Mouse (Mus musculus) ES-E14 (cell line): ENCODE data around the gene Astn2. TPM values are rescaled to one million over a fixed set of nuclear protein-coding genes. Genes with fewer than 3 reads are reported as not detected.

Source experiments
- DNase-seq: peaks from one replicate; pipeline ENCODE4 v3.0.0-alpha.2; 2013; ENCODE audit warnings: low read depth, low spot score
- H3K27ac ChIP-seq: 2 replicates; pipeline ENCODE4 v1.5.1; 2012; ENCODE audit warnings: low read depth, mild to moderate bottlenecking, low read length, moderate library complexity, mixed read lengths; ENCODE audit not compliant: poor library complexity, insufficient read depth, severe bottlenecking
- H3K36me3 ChIP-seq: 2 replicates; pipeline ENCODE4 v1.6.1; 2012; ENCODE audit warnings: mild to moderate bottlenecking, low read length, moderate library complexity, mixed read lengths; ENCODE audit not compliant: control insufficient read depth, poor library complexity, insufficient read depth, severe bottlenecking
- H3K4me1 ChIP-seq, 2 experiments: fragments of 150-350 bp in 1 of 2; sonication (generic) in 1 of 2; 2 replicates each; pipeline ENCODE4 v1.6.1; 2012; ENCODE audit warnings: low read length in 2 of 2, mild to moderate bottlenecking in 1 of 2, mixed read lengths in 1 of 2; ENCODE audit not compliant: control insufficient read depth in 2 of 2, insufficient read depth in 2 of 2, poor library complexity in 1 of 2
- H3K4me3 ChIP-seq, 2 experiments: fragments of 150-350 bp in 1 of 2; sonication (generic) in 1 of 2; 2 replicates each; pipeline ENCODE4 v1.5.1; 2012; ENCODE audit warnings: low read length in 2 of 2, low read depth in 1 of 2, mild to moderate bottlenecking in 1 of 2, mixed read lengths in 1 of 2; ENCODE audit not compliant: insufficient read depth in 1 of 2, poor library complexity in 1 of 2, severe bottlenecking in 1 of 2
- H3K9ac ChIP-seq: 2 replicates; pipeline ENCODE4 v1.6.1; 2012; ENCODE audit warnings: low read depth, mild to moderate bottlenecking, low read length, mixed read lengths; ENCODE audit not compliant: poor library complexity, insufficient read depth, severe bottlenecking
- H3K9me3 ChIP-seq: fragments of 150-350 bp; sonication (generic); 2 replicates; pipeline ENCODE4 v1.6.1; 2012; ENCODE audit warnings: low read depth, mild to moderate bottlenecking, low read length; ENCODE audit not compliant: control insufficient read depth, insufficient read depth
- CHD2 ChIP-seq: IDR thresholded peaks from 2 replicates; pipeline ENCODE4 v1.6.1; 2014; ENCODE audit warnings: mild to moderate bottlenecking, low read depth, low read length, inconsistent platforms
- HCFC1 ChIP-seq: IDR thresholded peaks from 2 replicates; pipeline ENCODE4 v1.6.1; 2012; ENCODE audit warnings: low read length, inconsistent platforms, borderline replicate concordance; ENCODE audit not compliant: insufficient read depth
- MAFK ChIP-seq: IDR thresholded peaks from 2 replicates; pipeline ENCODE4 v1.6.1; 2014; ENCODE audit warnings: mild to moderate bottlenecking, low read depth, low read length, inconsistent platforms; ENCODE audit not compliant: insufficient read depth
- ZC3H11A ChIP-seq: IDR thresholded peaks from 2 replicates; pipeline ENCODE4 v1.6.1; 2012; ENCODE audit warnings: low read depth, mild to moderate bottlenecking, inconsistent platforms, low read length, borderline replicate concordance
- ZNF384 ChIP-seq: IDR thresholded peaks from 2 replicates; pipeline ENCODE4 v1.6.1; 2012; ENCODE audit warnings: low read depth, low read length, inconsistent platforms
- in situ Hi-C, 2 experiments: fragments of 600-800 bp; cut with MboI; formaldehyde crosslinking; loops; one replicate each; pipeline ENCODE4 v1.15.1; 2025; ENCODE audit warnings: low sequenced_read_pairs in 2 of 2, inconsistent platforms in 1 of 2; ENCODE audit not compliant: unreplicated experiment in 2 of 2
- total RNA-seq: library from RNA; depleted of rRNA; stranded (reverse); fragments of 300-350 nt; gene quantifications from 2 replicates; pipeline ENCODE4 v1.2.3, GENCODE M21; 2012

Astn2 gene
- total RNA-seq, 1 experiment = 0.04 TPM

DNA sequence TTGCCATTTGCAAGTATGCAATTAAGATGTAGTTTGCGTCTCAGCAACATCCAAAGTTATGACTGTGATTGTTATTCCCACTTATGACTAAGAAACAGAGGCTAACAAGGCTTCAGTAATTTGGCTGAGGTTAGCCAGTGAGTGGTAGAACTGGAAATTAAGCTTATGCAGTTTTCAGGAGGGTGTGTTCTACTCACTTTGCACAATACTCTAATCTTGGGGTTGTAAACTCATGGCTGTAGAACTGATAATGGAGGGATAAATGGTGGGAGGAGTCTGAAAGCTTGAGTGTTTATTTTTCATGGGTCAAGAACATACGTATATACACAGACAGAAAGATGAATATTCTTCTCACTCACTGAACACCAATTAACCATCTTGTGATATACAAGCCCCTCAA lies 499.4 kb downstream of the Astn2 start:
- Histone ChIP-seq H3K4me3 (no peak overlapping the region), H3K27ac (no peak overlapping the region), H3K9ac (no peak overlapping the region), H3K36me3 (no peaks in the 10 kb centered on the region), H3K4me1 (no peaks in the 10 kb centered on the region), H3K9me3 (no peaks in the 10 kb centered on the region)
- in situ Hi-C loops = no loop called here
- DNase-seq = no peak
- TF ChIP-seq MAFK (no peak), HCFC1 (no peak), ZNF384 (no peak), ZC3H11A (no peak), CHD2 (no peak)

DNA sequence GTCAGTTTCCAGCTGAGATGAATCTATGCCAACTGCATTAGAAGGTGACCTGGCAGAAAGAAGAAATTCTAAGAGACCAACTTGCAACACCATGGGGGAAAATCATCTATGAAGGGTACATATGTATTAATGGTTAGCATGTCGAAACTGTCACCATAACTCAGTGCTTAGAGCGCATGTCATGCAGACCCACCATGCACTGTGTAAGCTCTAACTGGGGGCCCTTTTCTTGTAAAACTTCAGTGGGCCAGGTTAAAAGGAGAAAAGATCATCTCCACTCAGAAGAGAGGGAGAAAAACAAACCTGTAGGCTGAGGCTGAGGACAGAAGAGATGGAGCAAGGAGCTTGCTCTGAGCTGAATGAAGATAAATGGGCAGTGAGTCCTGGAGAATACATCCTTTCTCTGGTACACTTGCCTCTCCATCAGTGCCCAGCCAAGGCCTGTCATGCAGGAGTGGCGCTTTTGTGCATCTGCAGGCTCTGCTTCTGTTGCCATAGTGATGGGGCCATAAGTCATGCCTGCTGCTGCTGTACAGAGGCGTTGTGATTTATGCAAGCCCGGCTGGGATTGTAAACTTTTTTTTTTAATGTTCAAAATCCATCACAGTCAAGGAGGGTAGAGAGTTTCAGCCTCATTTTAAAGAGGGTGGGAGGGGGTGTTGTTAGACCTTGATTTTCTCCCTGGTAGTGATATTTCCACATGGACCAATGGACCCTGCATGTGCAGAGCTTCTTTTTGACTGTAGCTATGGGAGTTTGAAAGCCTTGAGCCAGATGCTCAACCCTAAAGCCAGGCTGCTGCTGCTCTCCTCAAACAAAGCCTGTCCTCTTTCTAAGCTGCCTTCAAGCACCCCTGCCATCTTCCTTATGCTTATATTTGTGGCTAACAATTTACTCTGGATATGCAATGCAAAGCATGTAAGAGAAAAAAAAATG lies 508.1 kb downstream of the Astn2 start:
- Histone ChIP-seq H3K4me1 (no peaks in the 10 kb centered on the region), H3K4me3 (no peak overlapping the region), H3K27ac (no peak overlapping the region), H3K9ac (no peak overlapping the region), H3K9me3 (no peaks in the 10 kb centered on the region), H3K36me3 (no peaks in the 10 kb centered on the region)
- in situ Hi-C loops = no loop called here
- no peak for DNase-seq
- TF ChIP-seq ZC3H11A (no peak), CHD2 (no peak), HCFC1 (no peak), ZNF384 (no peak), MAFK (no peak)

DNA sequence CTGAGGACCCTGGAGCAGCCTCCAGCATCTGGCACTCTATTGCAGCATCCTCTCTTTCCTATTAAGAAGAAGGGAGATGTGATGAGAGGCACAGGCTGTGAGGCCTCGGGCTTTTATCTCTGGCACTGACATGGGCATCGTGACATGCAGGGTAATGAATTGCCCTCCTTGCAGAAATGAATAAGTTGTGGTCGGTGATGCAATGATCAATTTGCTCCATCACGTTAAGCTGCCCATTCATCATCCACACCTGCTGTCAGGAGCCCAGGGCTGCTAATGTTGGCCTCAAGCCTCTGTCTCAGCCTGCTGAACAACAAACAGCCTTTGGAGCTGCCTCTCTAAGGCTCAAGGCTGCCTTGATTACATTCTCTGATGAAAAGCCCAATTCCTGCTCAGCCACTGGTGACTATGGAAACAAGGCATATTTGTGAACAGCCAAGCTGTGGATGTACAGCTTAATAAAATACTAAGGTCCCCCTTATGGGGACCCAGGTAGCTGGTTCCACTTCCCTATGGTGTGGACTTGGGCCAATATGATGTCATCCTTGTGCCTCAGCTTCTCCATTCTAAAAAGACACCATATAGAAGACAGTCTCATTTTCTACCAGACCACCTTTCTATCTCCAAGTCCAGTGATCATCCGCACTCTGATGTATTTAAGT lies 515.9 kb downstream of the Astn2 start:
- TF ChIP-seq ZNF384 = no peak
- no peak for TF ChIP-seq MAFK
- no peak for TF ChIP-seq HCFC1
- no peak for TF ChIP-seq CHD2
- TF ChIP-seq ZC3H11A = no peak
- in situ Hi-C loops = no loop called here
- H3K9ac ChIP-seq = no peak overlapping the region
- no peaks in the 10 kb centered on the region for H3K36me3 ChIP-seq
- DNase-seq = no peak
- H3K4me3 ChIP-seq = no peak overlapping the region
- H3K9me3 ChIP-seq = no peaks in the 10 kb centered on the region
- no peaks in the 10 kb centered on the region for H3K4me1 ChIP-seq
- H3K27ac ChIP-seq = no peak overlapping the region

DNA sequence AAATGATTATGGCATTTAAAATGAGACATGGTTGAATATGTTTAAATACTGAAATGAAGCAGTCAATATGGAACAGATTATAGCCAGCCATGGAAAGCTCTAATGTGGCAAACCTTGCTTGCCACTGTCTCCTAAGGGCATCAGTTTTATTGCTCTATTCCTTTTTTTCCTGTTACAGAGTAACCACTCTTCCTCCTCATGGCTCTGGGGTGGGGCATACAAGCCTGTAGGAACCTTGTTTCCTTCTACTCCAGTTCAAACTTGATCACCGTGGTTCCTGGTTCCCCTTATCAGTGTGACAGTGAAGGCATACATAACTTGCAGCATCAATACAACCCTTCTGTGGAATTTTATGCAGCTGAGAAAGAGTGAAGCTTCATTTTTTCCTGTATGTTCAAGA lies 517.5 kb downstream of the Astn2 start:
- no peak overlapping the region for H3K27ac ChIP-seq
- in situ Hi-C loops = no loop called here
- H3K36me3 ChIP-seq = no peaks in the 10 kb centered on the region
- no peak overlapping the region for H3K9ac ChIP-seq
- TF ChIP-seq ZNF384 (no peak), MAFK (no peak), ZC3H11A (no peak), HCFC1 (no peak), CHD2 (no peak)
- no peaks in the 10 kb centered on the region for H3K9me3 ChIP-seq
- H3K4me1 ChIP-seq = no peaks in the 10 kb centered on the region
- no peak overlapping the region for H3K4me3 ChIP-seq
- no peak for DNase-seq
